Mouse (Mus musculus): ENCODE measurements around the gene Hcfc1r1.

Hcfc1r1 gene

GRCm38 (mm10) chr17:23719455-23719854, 46.1 kb downstream of the Hcfc1r1 start:
- no peak for DNase-seq (ENCODE audit: low read depth, low spot score)

GRCm38 (mm10) chr17:23721886-23722285, 48.5 kb downstream of the Hcfc1r1 start:
- no peak for DNase-seq (ENCODE audit: low read depth, low spot score)

GRCm38 (mm10) chr17:23722376-23723125, 49.2 kb downstream of the Hcfc1r1 start, which contains the start of gene 1520401A03Rik:
Gene 1520401A03Rik, minus strand, starts transcription at chr17:23722783.
- DNase-seq (ENCODE audit: low read depth, low spot score), result no peak
